Mouse (Mus musculus): Measurements from ENCODE around the gene Gm156.
"Not testable (repeated sequence)": the region's sequence is repeated elsewhere in the genome, so short reads cannot be mapped to it uniquely, and the experiment has no call there.

The Gm156 gene

GRCm38 (mm10) chr6:129784170-129784569 is at the start of gene Gm156:
Gene Gm156, minus strand, starts transcription at chr6:129784270.
- in situ Hi-C loops (cut with MseI, MboI) = not testable (repeated sequence)

- in situ Hi-C loops (cut with MseI, MboI) = no loop called here
These were observed 41.5 kb upstream of the Gm156 start for GRCm38 (mm10) chr6:129825559-129825958.

DNA sequence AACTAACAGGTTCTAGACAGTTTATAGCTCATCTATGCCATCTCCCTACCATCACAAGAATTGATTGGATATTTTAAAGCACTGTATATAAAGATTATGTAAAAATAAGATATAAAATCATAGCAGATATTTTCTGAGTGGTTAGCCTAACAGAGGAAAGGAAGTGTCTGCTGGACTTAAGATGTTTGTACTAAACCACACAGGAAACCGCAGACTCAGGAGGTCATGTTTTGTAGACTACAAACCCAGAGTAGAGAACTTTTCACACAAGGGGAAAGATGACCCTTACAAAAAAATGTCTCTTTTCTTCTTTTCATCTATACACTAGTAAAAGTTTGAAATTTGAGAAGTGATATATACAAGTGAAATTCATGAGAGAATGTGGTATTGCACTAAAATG is 39.9 kb upstream of the Gm156 start:
- in situ Hi-C loops (cut with MseI, MboI) = no loop called here

DNA sequence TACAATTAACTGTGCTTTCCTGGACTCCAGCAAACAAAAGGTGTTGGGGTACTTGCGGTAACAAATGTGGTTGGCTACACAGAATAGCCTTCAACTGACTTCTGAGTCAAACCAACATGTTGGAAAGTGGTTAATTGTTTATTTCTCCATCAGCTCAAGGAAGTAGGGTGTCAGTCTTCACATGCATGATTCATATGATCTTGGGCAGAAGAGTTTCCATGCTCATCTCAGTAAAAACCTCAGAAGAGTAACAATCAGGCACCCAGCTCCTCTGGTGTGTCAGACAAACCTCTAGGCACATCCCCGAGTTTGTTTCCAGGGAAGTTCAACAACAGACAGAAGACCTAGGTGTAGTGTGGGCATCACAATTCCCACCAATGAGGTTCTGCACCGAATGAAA is 33.7 kb upstream of the Gm156 start:
- in situ Hi-C loops (cut with MseI, MboI) = no loop called here

- in situ Hi-C loops (cut with MseI, MboI) = no loop called here
These were observed 36.4 kb downstream of the Gm156 start for GRCm38 (mm10) chr6:129747654-129748032.

GRCm38 (mm10) chr6:129747016-129747653 is 36.9 kb downstream of the Gm156 start:
- in situ Hi-C loops (cut with MseI, MboI) = no loop called here

DNA sequence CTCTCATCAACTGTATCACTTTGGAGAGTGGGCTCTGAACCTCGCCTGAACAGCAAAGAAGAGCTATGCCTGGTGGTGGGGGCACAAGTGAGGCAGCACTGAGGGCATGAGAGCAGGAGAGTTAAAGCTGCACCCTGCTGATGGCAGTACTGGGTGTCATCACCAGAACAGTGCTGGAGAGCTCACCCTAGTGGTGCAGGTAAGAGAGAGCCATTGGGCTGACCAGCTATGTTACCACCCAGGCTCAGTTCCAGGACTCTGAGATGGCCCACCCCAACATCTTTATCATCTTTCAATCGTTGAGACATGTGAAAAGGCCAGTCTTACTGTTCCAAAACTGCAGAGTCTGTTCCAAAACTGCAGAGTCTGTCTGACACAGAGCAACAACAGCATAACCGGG is 37.9 kb downstream of the Gm156 start:
- in situ Hi-C loops (cut with MseI, MboI) = no loop called here

- in situ Hi-C loops (cut with MseI, MboI) = no loop called here
These were observed 43.9 kb downstream of the Gm156 start, which contains the start of gene Klri2 for GRCm38 (mm10) chr6:129740069-129740721. Gene Klri2, minus strand, starts transcription at chr6:129740484.

DNA sequence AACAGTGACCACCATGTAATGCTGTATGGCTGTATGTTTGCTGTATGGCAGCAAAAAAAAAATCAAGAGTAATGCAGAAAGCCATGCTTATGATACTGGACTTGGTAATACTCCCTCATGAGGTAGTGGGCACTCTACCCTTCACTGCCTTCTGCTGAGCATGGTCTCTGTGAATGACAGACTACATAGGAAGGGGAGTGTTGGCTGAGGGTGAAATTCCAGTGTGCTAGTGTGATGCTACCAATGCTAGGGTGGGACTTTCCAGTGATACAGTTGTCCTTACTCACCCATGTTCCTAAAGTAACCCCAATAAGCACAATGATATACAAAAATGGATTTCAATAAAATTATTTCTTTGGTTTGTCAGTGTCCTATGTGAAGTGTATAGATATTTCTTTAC is 47.7 kb downstream of the Gm156 start:
- in situ Hi-C loops (cut with MseI, MboI) = no loop called here

DNA sequence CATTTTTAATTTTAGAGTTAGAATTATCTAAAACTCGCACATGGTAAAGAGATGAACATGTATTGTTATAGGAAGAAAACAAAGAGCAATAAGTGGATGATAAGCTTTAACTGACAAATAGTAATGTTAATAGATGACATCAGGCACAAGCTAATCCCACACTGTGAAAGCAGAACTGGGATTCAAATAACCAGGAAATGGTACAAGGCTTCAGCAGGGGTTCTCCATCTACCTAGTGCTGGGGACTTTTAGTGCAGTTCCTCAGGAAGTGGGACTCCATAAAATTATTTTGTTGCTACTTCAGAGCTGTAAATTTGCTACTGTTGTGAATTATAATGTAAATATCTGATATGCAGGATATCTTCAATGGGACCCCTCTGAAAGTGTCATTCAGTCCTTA is 56.8 kb downstream of the Gm156 start:
- in situ Hi-C loops (cut with MseI, MboI) = no loop called here

GRCm38 (mm10) chr6:129721390-129721789 is 62.7 kb downstream of the Gm156 start:
- in situ Hi-C loops (cut with MseI, MboI) = no loop called here

GRCm38 (mm10) chr6:129720487-129720886 is 63.6 kb downstream of the Gm156 start:
- in situ Hi-C loops (cut with MseI, MboI) = no loop called here

GRCm38 (mm10) chr6:129717032-129717431 is 67.0 kb downstream of the Gm156 start, which contains the start of gene Klri1:
Gene Klri1, minus strand, starts transcription at chr6:129717132.
- in situ Hi-C loops (cut with MseI, MboI) = no loop called here

Data from mouse trophoblast stem cell (cell line).